Mouse (Mus musculus): ENCODE data around the gene Epb42. TPM values are rescaled to one million over a fixed set of nuclear protein-coding genes. Genes with fewer than 3 reads are reported as not detected.

Gene Epb42
- polyA plus RNA-seq (2017; shearing (Covaris generic)) = 0.14 TPM

DNA sequence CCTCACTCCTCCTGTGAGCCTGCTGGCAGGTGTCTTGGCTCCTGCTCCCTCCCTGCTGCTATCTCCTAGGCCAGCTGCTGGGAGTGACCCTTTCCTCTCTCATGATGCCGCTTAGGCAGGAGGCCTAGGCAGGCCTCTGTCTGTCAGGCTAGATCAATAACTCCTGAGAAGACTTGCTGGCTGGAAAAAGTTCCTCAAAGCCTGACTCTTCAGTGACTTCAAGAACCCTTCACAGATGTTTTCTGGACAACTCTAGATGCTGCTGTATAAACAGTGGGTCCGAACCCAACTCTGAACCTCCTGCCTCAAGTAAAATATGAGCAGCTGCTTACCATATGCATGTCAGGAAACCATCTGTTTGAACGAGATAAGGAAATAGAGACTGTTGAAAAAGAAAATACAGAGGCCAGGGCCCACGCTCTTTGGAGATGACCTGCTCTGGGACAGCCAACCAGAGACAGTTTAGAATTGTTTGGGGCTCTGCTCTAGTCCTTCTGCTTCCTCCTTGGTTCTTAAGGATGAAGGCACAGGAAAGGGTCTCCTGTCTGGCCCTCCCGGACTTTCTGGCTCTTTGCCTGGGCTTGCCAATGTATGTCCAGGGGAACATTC, at the start of gene Epb42:
TSS of gene Epb42 (minus strand) at position 340 of the 609 bp plus-strand sequence.

GRCm38 (mm10) chr2:121085480-121086185, 48.8 kb upstream of the Epb42 start, which contains the start of gene Tgm5:
Tgm5 (minus strand) TSS chr2:121085841.

DNA sequence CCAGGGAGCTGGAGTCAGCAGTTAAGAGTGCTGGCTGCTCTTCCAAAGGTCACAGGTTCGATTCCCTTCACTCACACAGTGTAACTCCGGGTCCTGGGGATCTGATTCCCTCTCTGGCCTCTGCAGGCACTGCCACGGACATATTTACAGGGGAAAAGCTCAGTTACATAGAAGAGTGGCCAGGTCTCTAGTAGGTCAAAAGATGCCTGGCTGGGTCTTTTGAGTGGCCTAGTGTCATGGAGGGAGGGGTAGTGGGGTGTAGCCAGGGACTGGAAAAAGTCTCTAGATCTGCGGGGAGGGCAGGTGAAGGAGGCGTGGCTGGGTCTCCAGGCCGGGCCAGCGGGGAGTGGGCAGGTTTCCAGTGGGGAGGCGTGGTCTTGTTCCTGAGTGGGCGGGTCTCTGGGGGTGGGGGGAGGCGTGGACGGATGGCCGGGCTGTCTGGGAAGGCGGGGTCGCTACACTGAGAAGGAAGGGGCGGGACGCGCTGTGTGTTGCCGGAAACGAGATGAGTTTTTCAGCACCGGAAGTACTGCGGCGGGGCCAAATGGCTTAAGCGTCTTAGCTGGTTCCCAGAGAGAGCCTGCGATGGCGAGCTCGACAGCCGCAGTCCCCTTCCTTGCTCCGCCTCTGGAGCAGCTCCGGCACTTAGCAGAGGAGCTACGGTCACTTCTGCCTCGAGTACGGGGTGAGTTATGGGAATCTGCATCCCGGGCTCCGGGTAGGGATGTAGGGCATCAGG, 28.8 kb downstream of the Epb42 start, which contains the start of gene Ccndbp1:
TSS of gene Ccndbp1 (plus strand) at position 479 of the 739 bp plus-strand sequence.

GRCm38 (mm10) chr2:120976990-120977925, 59.6 kb downstream of the Epb42 start, which contains the start of gene Tmem62:
Tmem62 (plus strand) TSS chr2:120977017.

GRCm38 (mm10) chr2:120970559-120971080, 66.3 kb downstream of the Epb42 start, which contains the start of gene Ubr1:
Ubr1 (minus strand) TSS chr2:120970715.

Other genes with a start within 250 kb of the Epb42 start
- gene Cdan1, start 186.9 kb downstream of the Epb42 start, polyA plus RNA-seq (2017; shearing (Covaris generic)) = 38.0 TPM
- gene Ttbk2, start 186.5 kb downstream of the Epb42 start, polyA plus RNA-seq (2017; shearing (Covaris generic)) = 1.2 TPM
- 56.4 TPM for gene Ubr1, start 66.4 kb downstream of the Epb42 start, polyA plus RNA-seq (2017; shearing (Covaris generic))
- 29.2 TPM for gene Tmem62, start 60.1 kb downstream of the Epb42 start, polyA plus RNA-seq (2017; shearing (Covaris generic))
- gene Ccndbp1, start 28.7 kb downstream of the Epb42 start, polyA plus RNA-seq (2017; shearing (Covaris generic)) = 146 TPM
- gene Tgm5, start 48.8 kb upstream of the Epb42 start, polyA plus RNA-seq (2017; shearing (Covaris generic)) = not detected
- gene Tgm7, start 72.7 kb upstream of the Epb42 start, polyA plus RNA-seq (2017; shearing (Covaris generic)) = not detected
- 17.9 TPM for gene Adal, start 103.4 kb upstream of the Epb42 start, polyA plus RNA-seq (2017; shearing (Covaris generic))
- gene Lcmt2, start 103.6 kb upstream of the Epb42 start, polyA plus RNA-seq (2017; shearing (Covaris generic)) = 24.0 TPM
- 113 TPM for gene Tubgcp4, start 133.6 kb upstream of the Epb42 start, polyA plus RNA-seq (2017; shearing (Covaris generic))
- gene Zscan29, start 134.1 kb upstream of the Epb42 start, polyA plus RNA-seq (2017; shearing (Covaris generic)) = 54.7 TPM
- 49.5 TPM for gene Trp53bp1, start 234.3 kb upstream of the Epb42 start, polyA plus RNA-seq (2017; shearing (Covaris generic))

Measured in CD4-positive, CD25-positive, alpha-beta regulatory T cell (primary cell).